Mouse (Mus musculus): ENCODE measurements around the gene Dhrs9.

Gene Dhrs9

GRCm38 (mm10) chr2:69418294-69418881 is 38.1 kb downstream of the Dhrs9 start:
- peak; percentile 23 for DNase-seq (ENCODE audit: low read depth, low spot score)

GRCm38 (mm10) chr2:69424829-69425228 is 44.6 kb downstream of the Dhrs9 start:
- DNase-seq (ENCODE audit: low read depth, low spot score) = no peak

- no peak for DNase-seq (ENCODE audit: low read depth, low spot score)
Observed at GRCm38 (mm10) chr2:69426081-69426480, 45.8 kb downstream of the Dhrs9 start.

- no peak for DNase-seq (ENCODE audit: low read depth, low spot score)
Observed at GRCm38 (mm10) chr2:69427141-69427540, 46.9 kb downstream of the Dhrs9 start.

- peak; percentile 57 for DNase-seq (ENCODE audit: low read depth, low spot score)
Observed at GRCm38 (mm10) chr2:69428116-69428515, 47.9 kb downstream of the Dhrs9 start.

- DNase-seq (ENCODE audit: low read depth, low spot score) = no peak
Observed at GRCm38 (mm10) chr2:69441656-69442055, 61.4 kb downstream of the Dhrs9 start.

GRCm38 (mm10) chr2:69445896-69446472 is 65.7 kb downstream of the Dhrs9 start:
- no peak for DNase-seq (ENCODE audit: low read depth, low spot score)

GRCm38 (mm10) chr2:69448581-69448980 is 68.3 kb downstream of the Dhrs9 start:
- DNase-seq (ENCODE audit: low read depth, low spot score) = no peak

- DNase-seq (ENCODE audit: low read depth, low spot score) = no peak
Observed at GRCm38 (mm10) chr2:69451128-69451527, 70.9 kb downstream of the Dhrs9 start.
